Comparison of ENCODE assay signal across 21 mouse cellular contexts in genomic region chr17:78894991-78895390, GRCm38 (mm10). TPM values are rescaled to one million over a fixed set of nuclear protein-coding genes. Genes with fewer than 3 reads are reported as not detected.
DNase-seq lines count a peak whose midpoint lies in the region; ATAC-seq and TF ChIP-seq lines count a peak whose summit lies in the region.
"Had no signal": no experiment of that assay in that cellular context is flagged by ENCODE, and none has a peak within 500 bp of the region (broad histone marks: within the 10 kb centered on the region; RNA-seq: fewer than 3 reads in every experiment).

No protein-coding gene starts in this region.

- no peaks in the 10 kb centered on the region for H3K27me3 ChIP-seq in heart, embryonic 14.5 days (ENCODE audit: control insufficient read depth, insufficient read depth, low read length)
- H3K27me3 ChIP-seq in heart, embryonic 11.5 days (ENCODE audit: control insufficient read depth, insufficient read depth, low read length) = no peaks in the 10 kb centered on the region
- no peaks in the 10 kb centered on the region for H3K27me3 ChIP-seq in liver, postnatal 0 days (ENCODE audit: insufficient read depth, low read length)
- no peaks in the 10 kb centered on the region for H3K27me3 ChIP-seq in liver, embryonic 11.5 days (replicated peaks; ENCODE audit: control insufficient read depth, insufficient read depth, low read length)
- no peaks in the 10 kb centered on the region for H3K27me3 ChIP-seq in E14TG2a.4 (ENCODE audit: insufficient read depth, low read length)
- H3K27me3 ChIP-seq: limb, embryonic 12.5 days; liver, embryonic 15.5 days had no signal

- no peak for TF ChIP-seq EP300 in liver, postnatal 0 days (IDR thresholded peaks at IDR 0.05; ENCODE audit: low read depth)

- 0 out of 2 replicates have a peak overlapping the region, but pooled peaks have one; percentile 56 for H3K4me2 ChIP-seq in heart, embryonic 14.5 days (ENCODE audit: low read length)
- H3K4me2 ChIP-seq in heart, embryonic 11.5 days = no peak overlapping the region
- peak overlapping the region; percentile 42; the same call in 1 of the 2 replicates for H3K4me2 ChIP-seq in liver, postnatal 0 days (ENCODE audit: low read depth, low read length)
- no peak overlapping the region for H3K4me2 ChIP-seq in liver, embryonic 11.5 days
- H3K4me2 ChIP-seq: liver, embryonic 15.5 days had no signal

- intact Hi-C loops in left cerebral cortex, postnatal 4 days (cut with DNase I) = no loop called here

- no peak overlapping the region for H3K9ac ChIP-seq in heart, embryonic 14.5 days (ENCODE audit: low read length)
- no peak overlapping the region for H3K9ac ChIP-seq in heart, embryonic 11.5 days (ENCODE audit: low read depth, low read length)
- H3K9ac ChIP-seq in liver, postnatal 0 days (replicated peaks) = no peak overlapping the region
- no peak overlapping the region for H3K9ac ChIP-seq in liver, embryonic 11.5 days (ENCODE audit: low read depth, low read length)
- H3K9ac ChIP-seq: limb, embryonic 12.5 days; liver, embryonic 15.5 days had no signal

- no peak for TF ChIP-seq CTCF in liver, postnatal 0 days (IDR thresholded peaks at IDR 0.05; ENCODE audit: low read depth)
- no peak for TF ChIP-seq CTCF in E14TG2a.4 (conservative IDR thresholded peaks at IDR 0.05; ENCODE audit: low read length)

- H3K4me1 ChIP-seq in heart, embryonic 14.5 days (ENCODE audit: control insufficient read depth in 2 of 2, insufficient read depth in 2 of 2, low read length in 2 of 2) = no peaks in the 10 kb centered on the region; a peak in 2 of 4 replicates
- H3K4me1 ChIP-seq in heart, embryonic 11.5 days (ENCODE audit: control insufficient read depth, insufficient read depth, low read length) = no peaks in the 10 kb centered on the region
- H3K4me1 ChIP-seq in liver, postnatal 0 days (ENCODE audit: insufficient read depth) = no peaks in the 10 kb centered on the region
- no peaks in the 10 kb centered on the region for H3K4me1 ChIP-seq in liver, embryonic 11.5 days (replicated peaks; ENCODE audit: control insufficient read depth, insufficient read depth, low read length)
- peaks cover 17% of the 10 kb centered on the region for H3K4me1 ChIP-seq in E14TG2a.4 (replicated peaks; ENCODE audit: low read depth, low read length)
- H3K4me1 ChIP-seq: limb, embryonic 12.5 days; liver, embryonic 15.5 days had no signal

- DNase-seq in liver, postnatal 0 days = no peak
- DNase-seq in liver, embryonic 11.5 days (ENCODE audit: low spot score) = no peak
- DNase-seq in ZHBTc4 (ENCODE audit: low read depth, low spot score) = peak; percentile 46
- DNase-seq in left cerebral cortex, postnatal 4 days = no peak
- DNase-seq: cerebellum, adult 11 months had no signal

- H3K36me3 ChIP-seq in heart, embryonic 14.5 days (ENCODE audit: control insufficient read depth, insufficient read depth, low read length) = no peaks in the 10 kb centered on the region
- no peaks in the 10 kb centered on the region for H3K36me3 ChIP-seq in heart, embryonic 11.5 days (ENCODE audit: control insufficient read depth, insufficient read depth, low read length)
- H3K36me3 ChIP-seq in liver, postnatal 0 days (replicated peaks; ENCODE audit: insufficient read depth, low read length) = no peaks in the 10 kb centered on the region
- H3K36me3 ChIP-seq in liver, embryonic 11.5 days (ENCODE audit: control insufficient read depth, insufficient read depth, low read length) = no peaks in the 10 kb centered on the region
- H3K36me3 ChIP-seq in E14TG2a.4 (ENCODE audit: insufficient read depth, low read length) = peaks cover 28% of the 10 kb centered on the region
- H3K36me3 ChIP-seq: limb, embryonic 12.5 days; liver, embryonic 15.5 days had no signal

- H3K27ac ChIP-seq in heart, embryonic 14.5 days (replicated peaks in 1 of 2; ENCODE audit: control insufficient read depth in 1 of 2, insufficient read depth in 1 of 2, low read depth in 2 of 2, low read length in 2 of 2) = no peak overlapping the region
- no peak overlapping the region for H3K27ac ChIP-seq in heart, embryonic 11.5 days (ENCODE audit: low read depth, low read length)
- no peak overlapping the region for H3K27ac ChIP-seq in liver, postnatal 0 days (ENCODE audit: low read depth)
- no peak overlapping the region for H3K27ac ChIP-seq in liver, embryonic 11.5 days (ENCODE audit: low read depth, low read length)
- H3K27ac ChIP-seq: left cerebral cortex, adult 2 months; limb, embryonic 12.5 days; liver, embryonic 15.5 days had no signal

- no peaks in the 10 kb centered on the region for H3K9me3 ChIP-seq in heart, embryonic 14.5 days (ENCODE audit: control insufficient read depth, low read length)
- H3K9me3 ChIP-seq in heart, embryonic 11.5 days (replicated peaks; ENCODE audit: control insufficient read depth, low read length) = no peaks in the 10 kb centered on the region
- no peaks in the 10 kb centered on the region for H3K9me3 ChIP-seq in liver, postnatal 0 days (ENCODE audit: low read length)
- H3K9me3 ChIP-seq in liver, embryonic 11.5 days (ENCODE audit: control insufficient read depth, low read length) = no peaks in the 10 kb centered on the region
- no peaks in the 10 kb centered on the region for H3K9me3 ChIP-seq in E14TG2a.4 (ENCODE audit: low read length)
- H3K9me3 ChIP-seq: limb, embryonic 12.5 days; liver, embryonic 15.5 days had no signal

- no peak for ATAC-seq in heart, embryonic 14.5 days (ENCODE audit: insufficient number of reproducible peaks, insufficient read depth, low FRiP score, low read depth)
- no peak for ATAC-seq in heart, embryonic 11.5 days (replicated peaks; ENCODE audit: insufficient number of reproducible peaks, low FRiP score, low TSS enrichment)
- no peak for ATAC-seq in liver, postnatal 0 days
- no peak for ATAC-seq in liver, embryonic 11.5 days (replicated peaks; ENCODE audit: low FRiP score)

- H3K4me3 ChIP-seq in heart, embryonic 14.5 days (ENCODE audit: control insufficient read depth in 1 of 2, insufficient read depth in 1 of 2, low read depth in 1 of 2, low read length in 2 of 2) = no peak overlapping the region
- H3K4me3 ChIP-seq in heart, embryonic 11.5 days (ENCODE audit: low read depth, low read length) = no peak overlapping the region
- no peak overlapping the region for H3K4me3 ChIP-seq in liver, postnatal 0 days (ENCODE audit: low read depth, low read length)
- H3K4me3 ChIP-seq in liver, embryonic 11.5 days (ENCODE audit: low read depth, low read length) = no peak overlapping the region
- peak overlapping the region; percentile 69 for H3K4me3 ChIP-seq in E14TG2a.4 (replicated peaks; ENCODE audit: low read length)
- H3K4me3 ChIP-seq: left cerebral cortex, adult 2 months; limb, embryonic 12.5 days; liver, embryonic 15.5 days had no signal

- 76% methylated on average over 7 of the region's 7 CpGs for WGBS in heart, embryonic 14.5 days
- 75% methylated on average over 7 of the region's 7 CpGs for WGBS in heart, embryonic 11.5 days (ENCODE audit: insufficient replicate concordance)
- WGBS in liver, postnatal 0 days (ENCODE audit: insufficient replicate concordance) = 71% methylated on average over 7 of the region's 7 CpGs
- WGBS in liver, embryonic 11.5 days = 74% methylated on average over 7 of the region's 7 CpGs

RNA-seq across cellular contexts. Expression of gene Sult6b1, which starts 11.8 kb away (rescaled TPM):
- polyA plus RNA-seq in heart, embryonic 14.5 days (2014; fragmentation: Nextera tagmentation; extraction: Ambion mirVana) = 0.18 TPM in 1 of 2 replicates, not detected in the other
- polyA plus RNA-seq in heart, embryonic 11.5 days (2014; fragmentation: Nextera tagmentation; extraction: Ambion mirVana) = 0.27 and 0.33 TPM in 2 replicates
- polyA plus RNA-seq in liver, postnatal 0 days (2015; fragmentation: Nextera tagmentation; extraction: Ambion mirVana) = 0.07 and 0.08 TPM in 2 replicates
- 0.14 TPM in 1 of 2 replicates, not detected in the other for polyA plus RNA-seq in liver, embryonic 11.5 days (2014; fragmentation: Nextera tagmentation; extraction: Ambion mirVana)
- total RNA-seq in left cerebral cortex, postnatal 4 days (2021) = under 1 TPM in 1 of 2 experiments, not detected in 1; 0.62 TPM
- total RNA-seq: gastrocnemius, adult 18-20 months; hematopoietic stem cell, adult 5-6 weeks; megakaryocyte, adult 5-6 weeks; MEL had no signal
- polyA plus RNA-seq: adrenal gland, adult 2 months; brain, embryonic 14.5 days; forebrain, embryonic 16.5 days; gonadal fat pad, adult 2 months; midbrain, embryonic 14.5 days; small intestine, adult 2 months had no signal

RNA-seq across cellular contexts. Expression of gene Eif2ak2, which starts 12.6 kb away (rescaled TPM):
- 8.0 and 9.6 TPM in 2 replicates for polyA plus RNA-seq in heart, embryonic 14.5 days (2014; fragmentation: Nextera tagmentation; extraction: Ambion mirVana)
- polyA plus RNA-seq in heart, embryonic 11.5 days (2014; fragmentation: Nextera tagmentation; extraction: Ambion mirVana) = 6.4 and 9.5 TPM in 2 replicates
- 7.4 and 8.4 TPM in 2 replicates for polyA plus RNA-seq in liver, postnatal 0 days (2015; fragmentation: Nextera tagmentation; extraction: Ambion mirVana)
- 8.2 and 8.3 TPM in 2 replicates for polyA plus RNA-seq in liver, embryonic 11.5 days (2014; fragmentation: Nextera tagmentation; extraction: Ambion mirVana)
- 1 to 10 TPM; 5.1 to 5.9 TPM for total RNA-seq in left cerebral cortex, postnatal 4 days (2021)

RNA-seq across cellular contexts. Expression of gene Cebpzos, which starts 21.3 kb away (rescaled TPM):
- polyA plus RNA-seq in heart, embryonic 14.5 days (2014; fragmentation: Nextera tagmentation; extraction: Ambion mirVana) = 96.5 and 101 TPM in 2 replicates
- polyA plus RNA-seq in heart, embryonic 11.5 days (2014; fragmentation: Nextera tagmentation; extraction: Ambion mirVana) = 77.6 and 81.6 TPM in 2 replicates
- 57.0 and 59.5 TPM in 2 replicates for polyA plus RNA-seq in liver, postnatal 0 days (2015; fragmentation: Nextera tagmentation; extraction: Ambion mirVana)
- polyA plus RNA-seq in liver, embryonic 11.5 days (2014; fragmentation: Nextera tagmentation; extraction: Ambion mirVana) = 80.6 and 95.3 TPM in 2 replicates
- 10 to 100 TPM; 29.9 to 32.8 TPM for total RNA-seq in left cerebral cortex, postnatal 4 days (2021)

RNA-seq across cellular contexts. Expression of gene Cebpz, which starts 41.9 kb away (rescaled TPM):
- polyA plus RNA-seq in heart, embryonic 14.5 days (2014; fragmentation: Nextera tagmentation; extraction: Ambion mirVana) = 28.7 and 37.4 TPM in 2 replicates
- 36.0 and 41.3 TPM in 2 replicates for polyA plus RNA-seq in heart, embryonic 11.5 days (2014; fragmentation: Nextera tagmentation; extraction: Ambion mirVana)
- polyA plus RNA-seq in liver, postnatal 0 days (2015; fragmentation: Nextera tagmentation; extraction: Ambion mirVana) = 32.1 and 34.6 TPM in 2 replicates
- 73.8 and 74.0 TPM in 2 replicates for polyA plus RNA-seq in liver, embryonic 11.5 days (2014; fragmentation: Nextera tagmentation; extraction: Ambion mirVana)
- 10 to 100 TPM; 37.5 to 40.3 TPM for total RNA-seq in left cerebral cortex, postnatal 4 days (2021)

RNA-seq across cellular contexts. Expression of gene Ndufaf7, which starts 41.9 kb away (rescaled TPM):
- polyA plus RNA-seq in heart, embryonic 14.5 days (2014; fragmentation: Nextera tagmentation; extraction: Ambion mirVana) = 61.3 and 62.8 TPM in 2 replicates
- polyA plus RNA-seq in heart, embryonic 11.5 days (2014; fragmentation: Nextera tagmentation; extraction: Ambion mirVana) = 62.1 and 66.6 TPM in 2 replicates
- 18.8 and 22.2 TPM in 2 replicates for polyA plus RNA-seq in liver, postnatal 0 days (2015; fragmentation: Nextera tagmentation; extraction: Ambion mirVana)
- 58.0 and 67.3 TPM in 2 replicates for polyA plus RNA-seq in liver, embryonic 11.5 days (2014; fragmentation: Nextera tagmentation; extraction: Ambion mirVana)
- total RNA-seq in left cerebral cortex, postnatal 4 days (2021) = 10 to 100 TPM; 62.2 to 65.5 TPM

Comparison
In these comparisons a context has a peak if more than half of its experiments do, and no peak if none do; other contexts are left out.
1. H3K4me2 ChIP-seq: peak in heart, embryonic 14.5 days (single experiment) and liver, postnatal 0 days (single experiment); none in heart, embryonic 11.5 days (single experiment) and liver, embryonic 11.5 days (single experiment).